Mouse (Mus musculus) testis, adult 2 months (tissue): ENCODE results near the gene Zfp839. TPM values are rescaled to one million over a fixed set of nuclear protein-coding genes. Genes with fewer than 3 reads are reported as not detected.

Experiments
- H3K27ac ChIP-seq: fragments of 200-500 bp; 2 replicates; pipeline ENCODE4 v1.5.1; 2012; ENCODE audit warnings: low read depth, low read length; ENCODE audit not compliant: control insufficient read depth, insufficient read depth
- H3K27me3 ChIP-seq: fragments of 200-500 bp; 2 replicates; pipeline ENCODE4 v1.6.1; 2012; ENCODE audit warnings: mild to moderate bottlenecking, low read length, moderate library complexity; ENCODE audit not compliant: control insufficient read depth, insufficient read depth
- H3K36me3 ChIP-seq: fragments of 200-500 bp; 2 replicates; pipeline ENCODE4 v1.6.1; 2012; ENCODE audit warnings: mild to moderate bottlenecking, low read length; ENCODE audit not compliant: control insufficient read depth, insufficient read depth
- H3K4me1 ChIP-seq: fragments of 200-500 bp; 2 replicates; pipeline ENCODE4 v1.6.1; 2012; ENCODE audit warnings: low read length; ENCODE audit not compliant: control insufficient read depth, insufficient read depth
- H3K4me3 ChIP-seq: fragments of 200-500 bp; 2 replicates; pipeline ENCODE4 v1.5.1; 2012; ENCODE audit warnings: low read depth, mild to moderate bottlenecking, low read length, moderate library complexity, mixed read lengths; ENCODE audit not compliant: control insufficient read depth
- CTCF ChIP-seq: fragments of 200-500 bp; IDR thresholded peaks from 2 replicates; pipeline ENCODE4 v1.5.1; 2012; ENCODE audit warnings: low read depth, mild to moderate bottlenecking, inconsistent platforms, low read length, moderate library complexity; ENCODE audit not compliant: control insufficient read depth, insufficient read depth, insufficient replicate concordance
- POLR2A ChIP-seq: fragments of 200-500 bp; IDR thresholded peaks from 2 replicates; pipeline ENCODE4 v1.6.1; 2012; ENCODE audit warnings: low read depth, mild to moderate bottlenecking, inconsistent platforms, low read length, moderate library complexity; ENCODE audit not compliant: control insufficient read depth
- polyA plus RNA-seq: library from polyadenylated mRNA; depleted of rRNA; stranded (reverse); fragments of >200 nt; gene quantifications from 2 replicates; pipeline ENCODE4 v1.2.3, GENCODE M21; 2012

Zfp839 gene
- polyA plus RNA-seq, 1 experiment = 6.1 TPM

DNA sequence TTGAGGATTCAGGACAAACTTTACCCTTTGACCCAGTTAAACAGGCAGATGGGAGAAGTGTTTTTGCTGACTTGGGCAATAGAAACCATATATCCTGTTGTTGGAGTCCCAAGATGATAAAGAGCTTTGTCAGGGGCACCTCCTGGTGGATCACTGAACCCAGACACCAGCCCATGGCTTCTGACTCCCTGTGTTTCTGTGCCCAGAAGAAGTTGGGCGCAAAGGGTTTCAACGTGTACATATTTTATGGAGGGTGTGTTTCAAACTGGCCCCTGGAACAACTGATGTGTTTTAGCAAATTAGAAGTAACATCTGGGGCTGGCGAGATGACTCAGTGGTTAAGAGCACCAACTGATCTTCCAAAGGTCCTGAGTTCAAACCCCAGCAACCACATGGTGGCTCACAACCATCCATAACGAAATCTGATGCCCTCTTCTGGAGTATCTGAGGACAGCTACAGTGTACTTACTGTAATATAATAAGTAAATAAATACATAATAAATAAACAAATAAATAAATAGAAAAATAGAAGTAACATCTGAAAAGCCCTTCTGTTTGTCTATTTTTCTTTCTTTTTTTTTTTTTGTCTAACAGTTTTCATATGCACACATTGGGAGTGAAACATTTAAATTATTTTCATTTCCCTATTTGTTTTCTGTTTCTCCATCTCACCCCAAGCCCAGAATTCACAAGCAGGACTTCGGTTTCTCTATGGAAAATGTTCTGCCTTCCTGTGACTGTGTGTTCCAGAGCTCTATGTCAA is 8.1 kb upstream of the Zfp839 start:
- TF ChIP-seq POLR2A = no peak
- TF ChIP-seq CTCF = no peak
- H3K4me3 ChIP-seq = peak overlapping the region; percentile 10
- no peaks in the 10 kb centered on the region; the same call in 1 of the 2 replicates for H3K36me3 ChIP-seq
- H3K27ac ChIP-seq = no peak overlapping the region
- peaks cover 31% of the 10 kb centered on the region for H3K4me1 ChIP-seq
- no peaks in the 10 kb centered on the region for H3K27me3 ChIP-seq

DNA sequence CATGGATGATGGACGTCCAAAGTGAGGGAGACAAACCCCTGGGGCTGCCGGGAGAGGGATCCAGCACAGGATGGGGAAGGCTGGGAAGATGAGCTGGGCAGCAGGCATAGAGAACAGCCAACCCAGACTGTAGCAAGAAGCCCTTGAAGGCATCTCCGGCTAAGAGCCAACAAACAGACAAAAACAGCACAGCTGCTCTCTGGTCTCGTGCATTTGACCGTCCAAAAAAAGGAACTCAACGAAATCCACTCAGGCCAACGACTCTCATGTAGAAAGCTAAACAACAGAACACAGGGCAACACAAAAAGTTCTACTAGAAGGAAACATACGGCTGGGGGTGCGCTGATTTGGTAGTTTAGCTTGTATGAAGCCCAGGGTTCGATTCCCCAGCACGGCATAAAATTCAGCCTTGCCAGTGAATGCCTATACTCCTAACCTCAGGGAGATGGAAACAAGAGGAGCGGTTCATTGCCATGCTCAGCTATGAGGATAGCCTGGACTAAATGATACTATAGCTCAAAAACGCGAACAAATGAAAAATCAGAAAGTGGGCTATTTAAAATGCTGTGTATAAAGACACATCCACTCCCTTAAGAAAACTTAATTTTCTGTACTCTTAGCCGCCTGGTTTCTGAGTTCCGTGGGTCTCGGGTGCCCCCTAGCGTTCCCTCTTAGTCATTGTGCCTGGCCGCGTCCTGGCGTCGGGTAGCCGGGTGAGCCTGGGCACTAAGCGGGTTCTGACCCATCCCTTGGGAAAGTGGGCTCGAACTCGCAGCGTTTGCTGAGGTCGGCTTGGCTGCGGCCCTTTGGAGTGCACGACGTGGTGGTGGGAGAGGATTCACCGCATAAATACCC is 6.6 kb upstream of the Zfp839 start:
- Histone ChIP-seq H3K4me3 (peak overlapping the region; percentile 80), H3K27ac (no peak overlapping the region), H3K36me3 (no peaks in the 10 kb centered on the region; the same call in 1 of the 2 replicates), H3K27me3 (no peaks in the 10 kb centered on the region), H3K4me1 (peaks cover 31% of the 10 kb centered on the region)
- TF ChIP-seq POLR2A = no peak
- peak; percentile 88; the same call in 1 of the 2 replicates for TF ChIP-seq CTCF

- Histone ChIP-seq H3K4me3 (peak overlapping the region; percentile 80), H3K4me1 (peaks cover 31% of the 10 kb centered on the region), H3K36me3 (no peaks in the 10 kb centered on the region; the same call in 1 of the 2 replicates), H3K27me3 (no peaks in the 10 kb centered on the region), H3K27ac (peak overlapping the region; percentile 15)
- TF ChIP-seq POLR2A (no peak), CTCF (no peak)
Measured at GRCm38 (mm10) chr12:110844227-110845130, 5.6 kb upstream of the Zfp839 start.

- Histone ChIP-seq H3K4me3 (peak overlapping the region; percentile 80), H3K27ac (peak overlapping the region; percentile 76), H3K27me3 (no peaks in the 10 kb centered on the region), H3K36me3 (no peaks in the 10 kb centered on the region; the same call in 1 of the 2 replicates), H3K4me1 (peaks cover 34% of the 10 kb centered on the region)
- TF ChIP-seq POLR2A (peak; percentile 38; the same call in 1 of the 2 replicates), CTCF (no peak)
Measured at GRCm38 (mm10) chr12:110845131-110845880, 4.7 kb upstream of the Zfp839 start.

DNA sequence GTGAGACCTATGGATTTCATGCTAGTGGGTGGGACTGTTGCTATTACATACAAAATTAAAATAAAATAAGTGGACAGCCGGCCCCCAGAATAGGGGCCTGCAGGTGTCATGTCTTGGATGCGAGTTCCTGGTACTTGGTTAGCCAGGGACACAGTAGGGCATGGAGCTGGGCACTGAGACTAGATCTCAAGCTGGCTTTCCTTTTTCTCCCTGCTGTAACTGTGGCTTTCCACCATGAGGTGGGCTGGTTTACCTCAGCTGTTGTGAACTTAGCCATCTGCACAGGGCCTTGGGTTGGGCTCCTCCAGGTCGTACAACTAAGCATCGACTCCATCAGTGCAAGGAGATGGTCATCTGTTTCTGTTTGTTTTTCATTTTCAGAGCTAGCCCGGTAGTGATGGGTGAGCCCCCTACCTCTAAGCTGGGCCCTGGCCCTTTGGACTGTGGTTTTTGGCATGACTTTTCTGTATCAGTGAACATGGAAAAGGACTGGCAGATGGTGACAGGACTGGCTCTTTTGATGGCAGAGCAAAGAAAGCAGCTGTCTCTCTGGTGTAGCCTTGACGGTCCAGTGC is 3.8 kb upstream of the Zfp839 start:
- no peaks in the 10 kb centered on the region for H3K27me3 ChIP-seq
- H3K36me3 ChIP-seq = no peaks in the 10 kb centered on the region
- no peak overlapping the region for H3K4me3 ChIP-seq
- no peak overlapping the region for H3K27ac ChIP-seq
- peaks cover 37% of the 10 kb centered on the region for H3K4me1 ChIP-seq
- TF ChIP-seq CTCF = no peak
- no peak for TF ChIP-seq POLR2A

- Histone ChIP-seq H3K4me3 (peak overlapping the region; percentile 96), H3K27ac (no peak overlapping the region; the same call in 1 of the 2 replicates), H3K4me1 (peaks cover 17% of the 10 kb centered on the region), H3K27me3 (no peaks in the 10 kb centered on the region), H3K36me3 (no peaks in the 10 kb centered on the region)
- TF ChIP-seq CTCF = no peak
- no peak for TF ChIP-seq POLR2A
Measured at GRCm38 (mm10) chr12:110850929-110851256, 840 bp downstream of the Zfp839 start.
